Mouse (Mus musculus): Measurements from ENCODE around the gene Glg1. TPM values are rescaled to one million over a fixed set of nuclear protein-coding genes. Genes with fewer than 3 reads are reported as not detected.

Gene Glg1
- polyA plus RNA-seq, 1 experiment from 2014 or later: 13.0 TPM

GRCm38 (mm10) chr8:111209874-111210273, 49.1 kb downstream of the Glg1 start:
- ATAC-seq: no peak
- no peak for DNase-seq
- no peak overlapping the region for H3K4me3 ChIP-seq (ENCODE audit: low read depth, low read length)

GRCm38 (mm10) chr8:111206321-111206720, 52.7 kb downstream of the Glg1 start:
- TF ChIP-seq EP300 (IDR thresholded peaks at IDR 0.05; ENCODE audit: low read depth): no peak
- Histone ChIP-seq H3K27ac (ENCODE audit: low read depth) (no peak overlapping the region), H3K27me3 (ENCODE audit: insufficient read depth, low read length) (no peaks in the 10 kb centered on the region), H3K4me1 (ENCODE audit: insufficient read depth) (peaks cover 10% of the 10 kb centered on the region), H3K4me2 (ENCODE audit: low read depth, low read length) (no peak overlapping the region), H3K9me3 (ENCODE audit: low read length) (no peaks in the 10 kb centered on the region), H3K36me3 (replicated peaks; ENCODE audit: insufficient read depth, low read length) (no peaks in the 10 kb centered on the region), H3K4me3 (ENCODE audit: low read depth, low read length) (no peak overlapping the region), H3K9ac (replicated peaks) (no peak overlapping the region)
- 82% methylated on average over 6 of the region's 6 CpGs for WGBS (ENCODE audit: insufficient replicate concordance)
- ATAC-seq (no peak), DNase-seq (no peak)

More at GRCm38 (mm10) chr8:111209874-111210273, 49.1 kb downstream of the Glg1 start:
- no peak overlapping the region for H3K9ac ChIP-seq (replicated peaks)
- TF ChIP-seq EP300 (IDR thresholded peaks at IDR 0.05; ENCODE audit: low read depth) (no peak), CTCF (IDR thresholded peaks at IDR 0.05; ENCODE audit: low read depth) (no peak)
- no peak overlapping the region for H3K27ac ChIP-seq (ENCODE audit: low read depth)
- H3K36me3 ChIP-seq (replicated peaks; ENCODE audit: insufficient read depth, low read length): no peaks in the 10 kb centered on the region
- H3K27me3 ChIP-seq (ENCODE audit: insufficient read depth, low read length): no peaks in the 10 kb centered on the region
- H3K9me3 ChIP-seq (ENCODE audit: low read length): no peaks in the 10 kb centered on the region
- peaks cover 10% of the 10 kb centered on the region for H3K4me1 ChIP-seq (ENCODE audit: insufficient read depth)
- H3K4me2 ChIP-seq (ENCODE audit: low read depth, low read length): no peak overlapping the region

- H3K4me1 ChIP-seq (ENCODE audit: insufficient read depth): peaks cover 6% of the 10 kb centered on the region
- no peak overlapping the region for H3K9ac ChIP-seq (replicated peaks)
- no peak overlapping the region for H3K27ac ChIP-seq (ENCODE audit: low read depth)
- H3K9me3 ChIP-seq (ENCODE audit: low read length): no peaks in the 10 kb centered on the region
- H3K4me3 ChIP-seq (ENCODE audit: low read depth, low read length): no peak overlapping the region
- whole genome bisulfite sequencing (ENCODE audit: insufficient replicate concordance): 71% methylated on average over 6 of the region's 6 CpGs
- no peaks in the 10 kb centered on the region for H3K36me3 ChIP-seq (replicated peaks; ENCODE audit: insufficient read depth, low read length)
- no peaks in the 10 kb centered on the region for H3K27me3 ChIP-seq (ENCODE audit: insufficient read depth, low read length)
- H3K4me2 ChIP-seq (ENCODE audit: low read depth, low read length): no peak overlapping the region
- no peak for TF ChIP-seq CTCF (IDR thresholded peaks at IDR 0.05; ENCODE audit: low read depth)
- no peak for TF ChIP-seq EP300 (IDR thresholded peaks at IDR 0.05; ENCODE audit: low read depth)
- ATAC-seq (no peak), DNase-seq (no peak)
Observed at GRCm38 (mm10) chr8:111205033-111205432, 54.0 kb downstream of the Glg1 start.

GRCm38 (mm10) chr8:111203341-111203740, 55.7 kb downstream of the Glg1 start:
- TF ChIP-seq CTCF (IDR thresholded peaks at IDR 0.05; ENCODE audit: low read depth) (no peak), EP300 (IDR thresholded peaks at IDR 0.05; ENCODE audit: low read depth) (no peak)
- H3K4me2 ChIP-seq (ENCODE audit: low read depth, low read length): no peak overlapping the region
- peak; percentile 40; the same call in 1 of the 2 replicates for ATAC-seq
- H3K27me3 ChIP-seq (ENCODE audit: insufficient read depth, low read length): no peaks in the 10 kb centered on the region
- no peak overlapping the region for H3K4me3 ChIP-seq (ENCODE audit: low read depth, low read length)
- peaks cover 1% of the 10 kb centered on the region for H3K4me1 ChIP-seq (ENCODE audit: insufficient read depth)
- no peak overlapping the region for H3K9ac ChIP-seq (replicated peaks)
- no peak for DNase-seq
- H3K36me3 ChIP-seq (replicated peaks; ENCODE audit: insufficient read depth, low read length): 0 out of 2 replicates have a peak, but pooled peaks cover 5% of the 10 kb centered on the region
- H3K27ac ChIP-seq (ENCODE audit: low read depth): peak overlapping the region; percentile 81
- WGBS (ENCODE audit: insufficient replicate concordance): 68% methylated on average over 2 of the region's 2 CpGs
- no peaks in the 10 kb centered on the region for H3K9me3 ChIP-seq (ENCODE audit: low read length)

DNA sequence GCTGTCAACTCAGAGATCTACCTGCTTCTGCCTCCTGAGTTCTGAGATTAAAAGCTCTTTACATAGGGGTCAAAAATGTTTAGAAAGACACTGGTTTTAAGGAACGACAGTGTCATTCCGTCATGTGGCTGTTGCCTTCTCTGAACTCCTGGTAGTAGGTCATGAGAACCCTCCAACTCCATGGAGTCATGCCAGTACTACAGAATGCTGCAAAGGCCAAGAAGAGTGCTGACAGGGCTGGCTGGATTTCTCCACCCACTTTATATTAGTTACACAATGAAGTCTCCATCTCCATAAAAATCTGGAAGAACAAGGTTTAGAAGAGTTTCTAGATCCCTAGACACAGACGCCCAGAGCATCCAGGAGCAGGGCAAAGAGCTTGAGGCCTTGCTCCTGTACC, 61.0 kb downstream of the Glg1 start:
- 87% methylated on average over 3 of the region's 3 CpGs for WGBS (ENCODE audit: insufficient replicate concordance)
- H3K36me3 ChIP-seq (replicated peaks; ENCODE audit: insufficient read depth, low read length): peaks cover 30% of the 10 kb centered on the region
- no peak overlapping the region for H3K9ac ChIP-seq (replicated peaks)
- H3K4me3 ChIP-seq (ENCODE audit: low read depth, low read length): no peak overlapping the region
- no peak for DNase-seq
- H3K9me3 ChIP-seq (ENCODE audit: low read length): no peaks in the 10 kb centered on the region
- no peak for TF ChIP-seq CTCF (IDR thresholded peaks at IDR 0.05; ENCODE audit: low read depth)
- TF ChIP-seq EP300 (IDR thresholded peaks at IDR 0.05; ENCODE audit: low read depth): no peak
- H3K27me3 ChIP-seq (ENCODE audit: insufficient read depth, low read length): no peaks in the 10 kb centered on the region
- no peak for ATAC-seq
- H3K4me1 ChIP-seq (ENCODE audit: insufficient read depth): no peaks in the 10 kb centered on the region
- H3K4me2 ChIP-seq (ENCODE audit: low read depth, low read length): no peak overlapping the region
- no peak overlapping the region for H3K27ac ChIP-seq (ENCODE audit: low read depth)

- TF ChIP-seq CTCF (IDR thresholded peaks at IDR 0.05; ENCODE audit: low read depth) (no peak), EP300 (IDR thresholded peaks at IDR 0.05; ENCODE audit: low read depth) (no peak)
Observed at GRCm38 (mm10) chr8:111196181-111196580, 62.8 kb downstream of the Glg1 start.

GRCm38 (mm10) chr8:111188594-111189211, 70.3 kb downstream of the Glg1 start:
- no peaks in the 10 kb centered on the region for H3K27me3 ChIP-seq (ENCODE audit: insufficient read depth, low read length)
- H3K36me3 ChIP-seq (replicated peaks; ENCODE audit: insufficient read depth, low read length): peaks cover 27% of the 10 kb centered on the region
- peak; percentile 40 for ATAC-seq

More at GRCm38 (mm10) chr8:111196181-111196580, 62.8 kb downstream of the Glg1 start:
- H3K27ac ChIP-seq (ENCODE audit: low read depth): no peak overlapping the region
- no peak overlapping the region for H3K4me2 ChIP-seq (ENCODE audit: low read depth, low read length)
- H3K4me3 ChIP-seq (ENCODE audit: low read depth, low read length): no peak overlapping the region
- no peak overlapping the region for H3K9ac ChIP-seq (replicated peaks)
- ATAC-seq (no peak), DNase-seq (no peak)
- no peaks in the 10 kb centered on the region for H3K4me1 ChIP-seq (ENCODE audit: insufficient read depth)
- H3K27me3 ChIP-seq (ENCODE audit: insufficient read depth, low read length): no peaks in the 10 kb centered on the region
- peaks cover 34% of the 10 kb centered on the region for H3K36me3 ChIP-seq (replicated peaks; ENCODE audit: insufficient read depth, low read length)
- no peaks in the 10 kb centered on the region for H3K9me3 ChIP-seq (ENCODE audit: low read length)

More at GRCm38 (mm10) chr8:111188594-111189211, 70.3 kb downstream of the Glg1 start:
- TF ChIP-seq CTCF (IDR thresholded peaks at IDR 0.05; ENCODE audit: low read depth) (no peak), EP300 (IDR thresholded peaks at IDR 0.05; ENCODE audit: low read depth) (no peak)
- H3K27ac ChIP-seq (ENCODE audit: low read depth): no peak overlapping the region
- H3K4me3 ChIP-seq (ENCODE audit: low read depth, low read length): no peak overlapping the region
- no peak overlapping the region for H3K4me2 ChIP-seq (ENCODE audit: low read depth, low read length)
- no peak for DNase-seq
- no peaks in the 10 kb centered on the region for H3K9me3 ChIP-seq (ENCODE audit: low read length)
- 52% methylated on average over 6 of the region's 6 CpGs for WGBS (ENCODE audit: insufficient replicate concordance)
- H3K4me1 ChIP-seq (ENCODE audit: insufficient read depth): no peaks in the 10 kb centered on the region
- no peak overlapping the region for H3K9ac ChIP-seq (replicated peaks)
